Mouse (Mus musculus) CD4-positive, CD25-positive, alpha-beta regulatory T cell, adult 9 weeks (primary cell): Measurements from ENCODE around the gene Ffar3. TPM values are rescaled to one million over a fixed set of nuclear protein-coding genes. Genes with fewer than 3 reads are reported as not detected.

Experiments
- polyA plus RNA-seq: library from polyadenylated mRNA; unstranded; fragments of 100-300 nt; shearing (Covaris generic); gene quantifications from one replicate; pipeline ENCODE4 v1.2.1, GENCODE M21; 2017

Gene Ffar3
- polyA plus RNA-seq, result not detected

GRCm38 (mm10) chr7:30856078-30856477, at the start of gene Ffar3:
Ffar3 (minus strand) TSS chr7:30856178.

GRCm38 (mm10) chr7:30880176-30880575, 24.2 kb upstream of the Ffar3 start, which contains the start of gene Cd22:
Cd22 (minus strand) TSS chr7:30880342.

GRCm38 (mm10) chr7:30861464-30861863, 5.5 kb upstream of the Ffar3 start, which contains the start of gene Ffar1:
Ffar1 (minus strand) TSS chr7:30861564.

GRCm38 (mm10) chr7:30823675-30824074, 32.3 kb downstream of the Ffar3 start, which contains the start of gene Ffar2:
Ffar2 (minus strand) TSS chr7:30823775.

Other genes starting within 250 kb of the Ffar3 start
- gene Upk1a, start 243.3 kb downstream of the Ffar3 start, polyA plus RNA-seq, result 0.65 TPM
- gene Cox6b1, start 230.0 kb downstream of the Ffar3 start, polyA plus RNA-seq, result 713 TPM
- gene Etv2, start 220.3 kb downstream of the Ffar3 start, polyA plus RNA-seq, result not detected
- gene Rbm42, start 205.9 kb downstream of the Ffar3 start, polyA plus RNA-seq, result 195 TPM
- gene Haus5, start 191.2 kb downstream of the Ffar3 start, polyA plus RNA-seq, result 40.4 TPM
- not detected for gene Pmis2, start 184.6 kb downstream of the Ffar3 start, polyA plus RNA-seq
- not detected for gene 2200002J24Rik, start 157.3 kb downstream of the Ffar3 start, polyA plus RNA-seq
- not detected for gene Atp4a, start 144.0 kb downstream of the Ffar3 start, polyA plus RNA-seq
- 133 TPM for gene Tmem147, start 126.6 kb downstream of the Ffar3 start, polyA plus RNA-seq
- 0.63 TPM for gene Gapdhs, start 112.5 kb downstream of the Ffar3 start, polyA plus RNA-seq
- gene Sbsn, start 104.7 kb downstream of the Ffar3 start, polyA plus RNA-seq, result 1.1 TPM
- gene Dmkn, start 92.4 kb downstream of the Ffar3 start, polyA plus RNA-seq, result not detected
- gene Krtdap, start 68.3 kb downstream of the Ffar3 start, polyA plus RNA-seq, result not detected
- gene Ffar2, start 32.4 kb downstream of the Ffar3 start, polyA plus RNA-seq, result 0.51 TPM
- 0.06 TPM for gene Ffar1, start 5.4 kb upstream of the Ffar3 start, polyA plus RNA-seq
- gene Cd22, start 24.2 kb upstream of the Ffar3 start, polyA plus RNA-seq, result 14.0 TPM
- not detected for gene Mag, start 58.7 kb upstream of the Ffar3 start, polyA plus RNA-seq
- not detected for gene Hamp2, start 68.5 kb upstream of the Ffar3 start, polyA plus RNA-seq
- not detected for gene Hamp, start 87.9 kb upstream of the Ffar3 start, polyA plus RNA-seq
- gene Usf2, start 100.6 kb upstream of the Ffar3 start, polyA plus RNA-seq, result 8.8 TPM
- gene Lsr, start 117.3 kb upstream of the Ffar3 start, polyA plus RNA-seq, result 2.7 TPM
- 0.72 TPM for gene Fam187b, start 117.6 kb upstream of the Ffar3 start, polyA plus RNA-seq
- 1,946 TPM for gene Fxyd5, start 186.3 kb upstream of the Ffar3 start, polyA plus RNA-seq
- not detected for gene Fxyd7, start 195.3 kb upstream of the Ffar3 start, polyA plus RNA-seq
- not detected for gene Fxyd1, start 201.0 kb upstream of the Ffar3 start, polyA plus RNA-seq
- gene Lgi4, start 203.2 kb upstream of the Ffar3 start, polyA plus RNA-seq, result not detected
- not detected for gene Fxyd3, start 220.5 kb upstream of the Ffar3 start, polyA plus RNA-seq